ENCODE assay signal across 9 mouse cellular contexts in genomic region chr2:180825147-180825941, GRCm38 (mm10). TPM values are rescaled to one million over a fixed set of nuclear protein-coding genes. Genes with fewer than 3 reads are reported as not detected.
DNase-seq lines count a peak whose midpoint lies in the region; ATAC-seq and TF ChIP-seq lines count a peak whose summit lies in the region.
"Had no signal": no experiment of that assay in that cellular context is flagged by ENCODE, and none has a peak within 500 bp of the region (broad histone marks: within the 10 kb centered on the region; RNA-seq: fewer than 3 reads in every experiment).

No protein-coding gene starts in this region.

- in situ Hi-C loops in Patski (cut with MboI; ENCODE audit: low pct_unique_long_range_greater_than_20kb): no loop called here

- no peak overlapping the region for H3K4me2 ChIP-seq in forebrain, embryonic 14.5 days (ENCODE audit: low read length)
- H3K4me2 ChIP-seq in kidney, embryonic 15.5 days: peak overlapping the region; percentile 30; the same call in 1 of the 2 replicates
- H3K4me2 ChIP-seq in midbrain, embryonic 13.5 days (replicated peaks): no peak overlapping the region
- no peak overlapping the region for H3K4me2 ChIP-seq in lung, postnatal 0 days (replicated peaks; ENCODE audit: low read depth, low read length)

- peaks cover 14% of the 10 kb centered on the region for H3K27me3 ChIP-seq in Patski
- H3K27me3 ChIP-seq in forebrain, embryonic 14.5 days (replicated peaks; ENCODE audit: control insufficient read depth, insufficient read depth, low read length): no peaks in the 10 kb centered on the region
- no peaks in the 10 kb centered on the region for H3K27me3 ChIP-seq in kidney, embryonic 15.5 days
- no peaks in the 10 kb centered on the region for H3K27me3 ChIP-seq in midbrain, embryonic 13.5 days
- H3K27me3 ChIP-seq in thymus, adult 2 months (ENCODE audit: control insufficient read depth, insufficient read depth, low read length): no peaks in the 10 kb centered on the region
- H3K27me3 ChIP-seq in lung, postnatal 0 days (replicated peaks; ENCODE audit: insufficient read depth, low read length): no peaks in the 10 kb centered on the region

- no peaks in the 10 kb centered on the region for H3K9me3 ChIP-seq in forebrain, embryonic 14.5 days (replicated peaks; ENCODE audit: control insufficient read depth, low read length)
- no peaks in the 10 kb centered on the region for H3K9me3 ChIP-seq in kidney, embryonic 15.5 days (replicated peaks)
- no peaks in the 10 kb centered on the region for H3K9me3 ChIP-seq in midbrain, embryonic 13.5 days
- H3K9me3 ChIP-seq in lung, postnatal 0 days (ENCODE audit: low read length): no peaks in the 10 kb centered on the region

- no peak for TF ChIP-seq POLR2A in thymus, adult 2 months (IDR thresholded peaks at IDR 0.05; ENCODE audit: control insufficient read depth, extremely low read depth, insufficient read depth, low read length, poor library complexity)

- H3K9ac ChIP-seq in forebrain, embryonic 14.5 days (ENCODE audit: low read length): no peak overlapping the region; the same call in 1 of the 2 replicates
- no peak overlapping the region for H3K9ac ChIP-seq in kidney, embryonic 15.5 days
- no peak overlapping the region for H3K9ac ChIP-seq in midbrain, embryonic 13.5 days (replicated peaks)
- H3K9ac ChIP-seq in lung, postnatal 0 days (replicated peaks; ENCODE audit: low read depth): no peak overlapping the region

- H3K36me3 ChIP-seq in forebrain, embryonic 14.5 days (ENCODE audit: control insufficient read depth, insufficient read depth, low read length): no peaks in the 10 kb centered on the region
- H3K36me3 ChIP-seq in kidney, embryonic 15.5 days: no peaks in the 10 kb centered on the region
- no peaks in the 10 kb centered on the region for H3K36me3 ChIP-seq in midbrain, embryonic 13.5 days
- no peaks in the 10 kb centered on the region for H3K36me3 ChIP-seq in thymus, adult 2 months (ENCODE audit: control insufficient read depth, insufficient read depth, low read length)
- H3K36me3 ChIP-seq in lung, postnatal 0 days (ENCODE audit: insufficient read depth, low read length): no peaks in the 10 kb centered on the region

- TF ChIP-seq EP300 in lung, postnatal 0 days (IDR thresholded peaks at IDR 0.05): no peak

- H3K27ac ChIP-seq in forebrain, embryonic 14.5 days (ENCODE audit: low read depth, low read length): no peak overlapping the region
- H3K27ac ChIP-seq in kidney, embryonic 15.5 days: peak overlapping the region; percentile 84
- H3K27ac ChIP-seq in midbrain, embryonic 13.5 days: peak overlapping the region; percentile 82
- no peak overlapping the region for H3K27ac ChIP-seq in thymus, adult 2 months (ENCODE audit: control insufficient read depth, insufficient read depth, low read length)
- no peak overlapping the region for H3K27ac ChIP-seq in lung, postnatal 0 days (ENCODE audit: low read length)

- TF ChIP-seq CTCF in Patski (IDR thresholded peaks at IDR 0.05): no peak
- no peak for TF ChIP-seq CTCF in thymus, adult 2 months (IDR thresholded peaks at IDR 0.05; ENCODE audit: borderline replicate concordance, control insufficient read depth, extremely low read depth, insufficient read depth, low read length, poor library complexity)
- TF ChIP-seq CTCF in lung, postnatal 0 days (IDR thresholded peaks at IDR 0.05): no peak

- no peak overlapping the region for H3K4me3 ChIP-seq in forebrain, embryonic 14.5 days (ENCODE audit: low read depth, low read length)
- H3K4me3 ChIP-seq in kidney, embryonic 15.5 days (replicated peaks): no peak overlapping the region
- no peak overlapping the region for H3K4me3 ChIP-seq in midbrain, embryonic 13.5 days (replicated peaks)
- no peak overlapping the region for H3K4me3 ChIP-seq in thymus, adult 2 months (ENCODE audit: control insufficient read depth, insufficient read depth, low read length)
- no peak overlapping the region for H3K4me3 ChIP-seq in lung, postnatal 0 days (ENCODE audit: low read depth, low read length)
- H3K4me3 ChIP-seq: myocyte had no signal

- H3K4me1 ChIP-seq in forebrain, embryonic 14.5 days (ENCODE audit: control insufficient read depth, insufficient read depth, low read length): 0 out of 2 replicates have a peak, but pooled peaks cover 4% of the 10 kb centered on the region
- peaks cover 29% of the 10 kb centered on the region for H3K4me1 ChIP-seq in kidney, embryonic 15.5 days
- peaks cover 14% of the 10 kb centered on the region for H3K4me1 ChIP-seq in midbrain, embryonic 13.5 days (replicated peaks)
- no peaks in the 10 kb centered on the region for H3K4me1 ChIP-seq in thymus, adult 2 months (replicated peaks; ENCODE audit: control insufficient read depth, insufficient read depth, low read length)
- H3K4me1 ChIP-seq in lung, postnatal 0 days (ENCODE audit: insufficient read depth, low read depth, low read length): no peaks in the 10 kb centered on the region

- peak; percentile 12 for DNase-seq in Patski (ENCODE audit: low read depth, low spot score)
- DNase-seq in forebrain, embryonic 14.5 days (ENCODE audit: low spot score): peak; percentile 20
- no peak for DNase-seq in thymus, adult 2 months
- DNase-seq in lung, postnatal 0 days (ENCODE audit: low spot score): no peak
- DNase-seq in spleen, adult 12 weeks (ENCODE audit: low spot score): no peak
- no peak for DNase-seq in urinary bladder, postnatal 10 days (ENCODE audit: low spot score)

- CTCF ChIA-PET in Patski (lab: Charles Lee): interaction anchor here (0.9 to 1.1 kb wide), 2 partner anchors 9 to 19 kb away, joined by 3 read pairs; no protein-coding TSS in a partner anchor

- POLR2A ChIA-PET in Patski (lab: Charles Lee): no interaction called here

- ATAC-seq in Patski: peak; percentile 60
- peak; percentile 40; the same call in 1 of the 2 replicates for ATAC-seq in forebrain, embryonic 14.5 days
- ATAC-seq in kidney, embryonic 15.5 days (replicated peaks; ENCODE audit: low FRiP score): peak; percentile 87
- ATAC-seq in midbrain, embryonic 13.5 days: peak; percentile 74
- ATAC-seq in lung, postnatal 0 days: no peak

- 29% methylated on average over 11 of the region's 11 CpGs for WGBS in forebrain, embryonic 14.5 days
- 25% methylated on average over 11 of the region's 11 CpGs for WGBS in kidney, embryonic 15.5 days
- WGBS in midbrain, embryonic 13.5 days: 20% methylated on average over 11 of the region's 11 CpGs
- WGBS in thymus, adult 2 months: 42% methylated on average over 11 of the region's 11 CpGs
- WGBS in lung, postnatal 0 days: 53% methylated on average over 11 of the region's 11 CpGs

RNA-seq across cellular contexts. Expression of gene Bhlhe23, which starts 48.6 kb away (rescaled TPM):
- polyA plus RNA-seq in Patski (2021): not detected
- polyA plus RNA-seq in forebrain, embryonic 14.5 days (2014; fragmentation: Nextera tagmentation; extraction: Ambion mirVana): 0.85 and 1.1 TPM in 2 replicates
- polyA plus RNA-seq in kidney, embryonic 15.5 days (2015; fragmentation: Nextera tagmentation; extraction: Ambion mirVana): not detected in 2 replicates
- 18.7 and 25.0 TPM in 2 replicates for polyA plus RNA-seq in midbrain, embryonic 13.5 days (2015; fragmentation: Nextera tagmentation; extraction: Ambion mirVana)
- 0.16 and 0.46 TPM in 2 replicates for polyA plus RNA-seq in thymus, adult 2 months (2012; rRNA removed)
- polyA plus RNA-seq in lung, postnatal 0 days (2015; fragmentation: Nextera tagmentation; extraction: Ambion mirVana): not detected in 2 replicates
- polyA plus RNA-seq: myocyte had no signal

Comparison
In these comparisons a context has a peak if more than half of its experiments do, and no peak if none do; other contexts are left out.
1. DNase-seq: peak in Patski (single experiment) and forebrain, embryonic 14.5 days (single experiment); none in thymus, adult 2 months (single experiment), lung, postnatal 0 days (single experiment), spleen, adult 12 weeks (single experiment) and urinary bladder, postnatal 10 days (single experiment).
2. H3K27ac ChIP-seq: peak in kidney, embryonic 15.5 days (single experiment) and midbrain, embryonic 13.5 days (single experiment); none in forebrain, embryonic 14.5 days (single experiment), thymus, adult 2 months (single experiment) and lung, postnatal 0 days (single experiment).